Mouse (Mus musculus): ENCODE data around the gene Gm9780.
"Not testable (repeated sequence)": the region's sequence is repeated elsewhere in the genome, so short reads cannot be mapped to it uniquely, and the experiment has no call there.

- TF ChIP-seq CHD1 (IDR thresholded peaks at IDR 0.05; ENCODE audit: low read depth, low read length); EP300 (IDR thresholded peaks at IDR 0.05; ENCODE audit: low read depth in 1 of 2, low read length in 2 of 2); TAL1 (IDR thresholded peaks at IDR 0.05; ENCODE audit: low read length): not testable (repeated sequence)
These were observed 2.5 kb upstream of the Gm9780 start for GRCm38 (mm10) chr14:26045007-26045406.
